Mouse (Mus musculus) liver, embryonic 11.5 days (tissue): ENCODE results near the gene Prodh2. TPM values are rescaled to one million over a fixed set of nuclear protein-coding genes. Genes with fewer than 3 reads are reported as not detected.

Experiments
- ATAC-seq: fragments of 200-750 bp; cut with Nextera tagmentation; replicated peaks from 2 replicates; pipeline ENCODE4 v1.8.0; 2017; ENCODE audit warnings: moderate number of reproducible peaks, mild to moderate bottlenecking, moderate TSS enrichment, moderate library complexity; ENCODE audit not compliant: low FRiP score
- DNase-seq: peaks from one replicate; pipeline ENCODE4 v3.0.0-alpha.2; 2017; ENCODE audit warnings: low spot score
- H3K27ac ChIP-seq: fragments of 300-500 bp; sonication (generic); 2 replicates; pipeline ENCODE4 v1.5.1; 2014; ENCODE audit warnings: mild to moderate bottlenecking, low read depth, low read length, control low read depth
- H3K27me3 ChIP-seq: fragments of 300-500 bp; sonication (generic); replicated peaks from 2 replicates; pipeline ENCODE4 v1.6.1; 2014; ENCODE audit warnings: low read length, mixed read lengths; ENCODE audit not compliant: control insufficient read depth, insufficient read depth
- H3K36me3 ChIP-seq: fragments of 300-500 bp; sonication (generic); 2 replicates; pipeline ENCODE4 v1.6.1; 2014; ENCODE audit warnings: mild to moderate bottlenecking, low read length, moderate library complexity, mixed read lengths; ENCODE audit not compliant: control insufficient read depth, insufficient read depth
- H3K4me1 ChIP-seq: fragments of 300-500 bp; sonication (generic); replicated peaks from 2 replicates; pipeline ENCODE4 v1.6.1; 2014; ENCODE audit warnings: low read length, mixed read lengths; ENCODE audit not compliant: control insufficient read depth, insufficient read depth
- H3K4me2 ChIP-seq: fragments of 300-500 bp; sonication (generic); 2 replicates; pipeline ENCODE4 v1.6.1; 2014; ENCODE audit warnings: mild to moderate bottlenecking, control low read depth, moderate library complexity
- H3K4me3 ChIP-seq: fragments of 300-500 bp; sonication (generic); 2 replicates; pipeline ENCODE4 v1.5.1; 2014; ENCODE audit warnings: low read depth, low read length, control low read depth
- H3K9ac ChIP-seq: fragments of 300-500 bp; sonication (generic); 2 replicates; pipeline ENCODE4 v1.6.1; 2014; ENCODE audit warnings: low read depth, low read length, control low read depth
- H3K9me3 ChIP-seq: fragments of 300-500 bp; sonication (generic); 2 replicates; pipeline ENCODE4 v1.6.1; 2016; ENCODE audit warnings: low read length, inconsistent platforms, mixed read lengths; ENCODE audit not compliant: control insufficient read depth
- WGBS: fragments of 180-500 bp; shearing (Covaris S2); extraction: QIAGEN DNeasy Blood & Tissue Kit; methylation state at CpG from one replicate; pipeline ENCODE4 v1.1.7; 2014; 5-methylcytosine and 5-hydroxymethylcytosine counted together
- polyA plus RNA-seq: library from polyadenylated mRNA; unstranded; fragments of >200 nt; fragmentation: Nextera tagmentation; extraction: Ambion mirVana; gene quantifications from 2 replicates; pipeline ENCODE4 v1.2.1, GENCODE M21; 2014

The Prodh2 gene
- 19.0 and 19.5 TPM in 2 replicates for polyA plus RNA-seq

GRCm38 (mm10) chr7:30493401-30493931 lies at the start of gene Prodh2:
TSS of gene Prodh2 (plus strand) at chr7:30493622.
- Histone ChIP-seq H3K27me3 (0 out of 2 replicates have a peak, but pooled peaks cover 2% of the 10 kb centered on the region), H3K4me1 (no peaks in the 10 kb centered on the region), H3K9ac (peak within 1 kb of the TSS; percentile 30; the same call in 1 of the 2 replicates), H3K36me3 (no peaks in the 10 kb centered on the region), H3K27ac (peak within 1 kb of the TSS; percentile 64), H3K4me2 (peak within 1 kb of the TSS; percentile 50), H3K9me3 (no peaks in the 10 kb centered on the region), H3K4me3 (peak within 1 kb of the TSS; percentile 43)
- DNase-seq: peak; percentile 45
- 42% methylated on average over 11 of the region's 11 CpGs for WGBS
- ATAC-seq: peak; percentile 79

- 21% methylated on average over 9 of the region's 9 CpGs for WGBS
- H3K27ac ChIP-seq: no peak overlapping the region
- H3K27me3 ChIP-seq: peaks cover 42% of the 10 kb centered on the region
- ATAC-seq (no peak), DNase-seq (no peak)
- H3K4me2 ChIP-seq: peak overlapping the region; percentile 87
- no peaks in the 10 kb centered on the region for H3K9me3 ChIP-seq
- no peaks in the 10 kb centered on the region for H3K36me3 ChIP-seq
- H3K9ac ChIP-seq: no peak overlapping the region
- H3K4me3 ChIP-seq: no peak overlapping the region
- peaks cover 10% of the 10 kb centered on the region for H3K4me1 ChIP-seq
Observed at GRCm38 (mm10) chr7:30443696-30444095, 49.7 kb upstream of the Prodh2 start.

- WGBS: 2% methylated on average over 38 of the region's 38 CpGs
- Histone ChIP-seq H3K27ac (no peak overlapping the region), H3K27me3 (peaks cover 42% of the 10 kb centered on the region), H3K9ac (peak overlapping the region; percentile 53; the same call in 1 of the 2 replicates), H3K4me3 (peak overlapping the region; percentile 65), H3K4me2 (peak overlapping the region; percentile 87), H3K4me1 (peaks cover 10% of the 10 kb centered on the region), H3K9me3 (no peaks in the 10 kb centered on the region), H3K36me3 (no peaks in the 10 kb centered on the region)
- DNase-seq (no peak), ATAC-seq (0 out of 2 replicates have a peak, but pooled peaks have one; percentile 26)
Observed at GRCm38 (mm10) chr7:30444154-30444970, 49.1 kb upstream of the Prodh2 start.

GRCm38 (mm10) chr7:30444971-30445751 lies 48.3 kb upstream of the Prodh2 start, which contains the start of gene Aplp1:
TSS of gene Aplp1 (minus strand) at chr7:30445535.
- peaks cover 10% of the 10 kb centered on the region for H3K4me1 ChIP-seq
- WGBS: under 1% methylated on average over 67 of the region's 72 CpGs
- peak within 1 kb of the TSS; percentile 87 for H3K4me2 ChIP-seq
- peaks cover 39% of the 10 kb centered on the region for H3K27me3 ChIP-seq
- H3K9me3 ChIP-seq: no peaks in the 10 kb centered on the region
- ATAC-seq (peak; percentile 57), DNase-seq (peak; percentile 67)
- H3K36me3 ChIP-seq: no peaks in the 10 kb centered on the region
- peak within 1 kb of the TSS; percentile 65 for H3K4me3 ChIP-seq
- H3K9ac ChIP-seq: peak within 1 kb of the TSS; percentile 53; the same call in 1 of the 2 replicates
- H3K27ac ChIP-seq: no peak within 1 kb of the TSS; the same call in 1 of the 2 replicates

- H3K9me3 ChIP-seq: no peaks in the 10 kb centered on the region
- peaks cover 50% of the 10 kb centered on the region for H3K27me3 ChIP-seq
- DNase-seq: no peak
Observed at GRCm38 (mm10) chr7:30450241-30450640, 43.2 kb upstream of the Prodh2 start.

GRCm38 (mm10) chr7:30453327-30453726 lies 40.1 kb upstream of the Prodh2 start:
- H3K4me2 ChIP-seq: peak overlapping the region; percentile 40
- ATAC-seq (no peak), DNase-seq (no peak)
- H3K27ac ChIP-seq: no peak overlapping the region
- H3K9me3 ChIP-seq: no peaks in the 10 kb centered on the region
- peaks cover 64% of the 10 kb centered on the region for H3K27me3 ChIP-seq
- H3K4me3 ChIP-seq: no peak overlapping the region
- H3K36me3 ChIP-seq: no peaks in the 10 kb centered on the region
- H3K9ac ChIP-seq: no peak overlapping the region
- 21% methylated on average over 25 of the region's 25 CpGs for WGBS
- peaks cover 6% of the 10 kb centered on the region; the same call in 1 of the 2 replicates for H3K4me1 ChIP-seq

More at GRCm38 (mm10) chr7:30450241-30450640, 43.2 kb upstream of the Prodh2 start:
- Histone ChIP-seq H3K4me2 (no peak overlapping the region), H3K4me3 (no peak overlapping the region), H3K4me1 (peaks cover 6% of the 10 kb centered on the region), H3K27ac (no peak overlapping the region), H3K9ac (no peak overlapping the region), H3K36me3 (no peaks in the 10 kb centered on the region)
- ATAC-seq: no peak
- WGBS: 75% methylated on average over 7 of the region's 7 CpGs

GRCm38 (mm10) chr7:30453766-30454165 lies 39.7 kb upstream of the Prodh2 start:
- peaks cover 68% of the 10 kb centered on the region for H3K27me3 ChIP-seq
- ATAC-seq (no peak; the same call in 1 of the 2 replicates), DNase-seq (no peak)
- no peak overlapping the region for H3K27ac ChIP-seq
- H3K4me2 ChIP-seq: peak overlapping the region; percentile 40
- peaks cover 6% of the 10 kb centered on the region; the same call in 1 of the 2 replicates for H3K4me1 ChIP-seq
- 1% methylated on average over 25 of the region's 25 CpGs for WGBS
- peak overlapping the region; percentile 0; the same call in 1 of the 2 replicates for H3K4me3 ChIP-seq
- H3K9me3 ChIP-seq: no peaks in the 10 kb centered on the region
- H3K36me3 ChIP-seq: no peaks in the 10 kb centered on the region
- H3K9ac ChIP-seq: no peak overlapping the region

- 17% methylated on average over 6 of the region's 6 CpGs for WGBS
- no peak overlapping the region for H3K27ac ChIP-seq
- H3K27me3 ChIP-seq: peaks cover 73% of the 10 kb centered on the region
- peak overlapping the region; percentile 40; the same call in 1 of the 2 replicates for H3K4me2 ChIP-seq
- no peak overlapping the region for H3K9ac ChIP-seq
- H3K4me1 ChIP-seq: peaks cover 6% of the 10 kb centered on the region; the same call in 1 of the 2 replicates
- H3K4me3 ChIP-seq: no peak overlapping the region
- no peak for DNase-seq
- H3K36me3 ChIP-seq: no peaks in the 10 kb centered on the region
- no peak for ATAC-seq
- H3K9me3 ChIP-seq: no peaks in the 10 kb centered on the region
Observed at GRCm38 (mm10) chr7:30454259-30454658, 39.2 kb upstream of the Prodh2 start.
